Mouse (Mus musculus) hindbrain, embryonic 15.5 days (tissue): ENCODE measurements around the gene Atg2b. TPM values are rescaled to one million over a fixed set of nuclear protein-coding genes. Genes with fewer than 3 reads are reported as not detected.

Source experiments
- ATAC-seq: fragments of 200-750 bp; cut with Nextera tagmentation; 2 replicates; pipeline ENCODE4 v1.8.0; 2017; ENCODE audit warnings: low read depth, moderate number of reproducible peaks, moderate TSS enrichment; ENCODE audit not compliant: low FRiP score
- H3K27ac ChIP-seq: fragments of 300-500 bp; sonication (generic); replicated peaks from 2 replicates; pipeline ENCODE4 v1.5.1; 2015; ENCODE audit warnings: mild to moderate bottlenecking, inconsistent platforms
- H3K27me3 ChIP-seq: fragments of 300-500 bp; sonication (generic); 2 replicates; pipeline ENCODE4 v1.6.1; 2015; ENCODE audit warnings: control low read depth, inconsistent platforms
- H3K36me3 ChIP-seq: fragments of 300-500 bp; sonication (generic); 2 replicates; pipeline ENCODE4 v1.6.1; 2015; ENCODE audit warnings: control low read depth, inconsistent platforms
- H3K4me1 ChIP-seq: fragments of 300-500 bp; sonication (generic); replicated peaks from 2 replicates; pipeline ENCODE4 v1.6.1; 2015; ENCODE audit warnings: control low read depth, inconsistent platforms
- H3K4me2 ChIP-seq: fragments of 300-500 bp; sonication (generic); 2 replicates; pipeline ENCODE4 v1.6.1; 2015; ENCODE audit warnings: moderate library complexity, mild to moderate bottlenecking, inconsistent platforms
- H3K4me3 ChIP-seq: fragments of 300-500 bp; sonication (generic); 2 replicates; pipeline ENCODE4 v1.5.1; 2015; ENCODE audit warnings: mild to moderate bottlenecking, inconsistent platforms
- H3K9ac ChIP-seq: fragments of 300-500 bp; sonication (generic); 2 replicates; pipeline ENCODE4 v1.6.1; 2015; ENCODE audit warnings: inconsistent platforms
- H3K9me3 ChIP-seq: fragments of 300-500 bp; sonication (generic); 2 replicates; pipeline ENCODE4 v1.6.1; 2016; ENCODE audit warnings: control low read depth, inconsistent platforms
- WGBS: fragments of 180-500 bp; shearing (Covaris S2); methylation state at CpG from one replicate; pipeline ENCODE4 v1.1.7; 2015; 5-methylcytosine and 5-hydroxymethylcytosine counted together
- polyA plus RNA-seq: library from polyadenylated mRNA; unstranded; fragments of >200 nt; fragmentation: Nextera tagmentation; extraction: Ambion mirVana; gene quantifications from 2 replicates; pipeline ENCODE4 v1.2.1, GENCODE M21; 2015

The Atg2b gene
- polyA plus RNA-seq, 1 experiment from 2014 or later = 13.6 TPM

DNA sequence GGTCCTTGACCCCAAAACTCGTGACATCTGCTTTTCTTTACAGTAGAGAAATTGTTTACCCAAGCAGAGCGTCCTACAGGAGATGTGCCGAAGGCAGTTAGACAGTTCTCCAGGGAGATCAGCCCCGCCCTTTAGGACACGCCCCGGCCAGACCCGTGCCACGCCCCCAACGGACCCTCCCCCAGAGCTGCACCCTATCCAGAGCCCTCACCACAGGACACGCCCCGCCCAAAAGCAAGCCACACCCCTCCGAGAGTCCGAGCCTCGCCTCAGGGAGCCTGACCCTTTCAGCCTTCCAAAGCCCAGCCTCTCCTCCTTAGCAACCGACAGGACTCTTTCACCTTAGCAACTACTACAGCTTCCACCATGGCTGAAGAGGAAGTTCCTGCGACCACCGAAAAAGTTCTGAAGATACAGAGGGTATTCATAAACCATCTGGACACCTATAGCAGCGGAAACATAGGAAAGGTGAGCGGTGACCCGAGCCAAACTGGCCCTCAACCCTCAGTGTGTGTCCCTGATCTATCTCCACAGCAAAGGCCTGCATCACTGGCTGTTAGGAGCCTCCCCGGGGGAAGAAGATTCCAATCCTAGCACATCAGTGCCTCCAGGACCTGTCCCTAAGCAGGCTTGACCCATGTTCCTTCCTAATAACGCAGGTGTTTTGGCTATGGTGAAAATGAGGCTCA lies 20.9 kb upstream of the Atg2b start, which contains the start of gene Ak7:
Ak7 (plus strand) TSS at position 178 of the 689 bp plus-strand sequence.
- peak within 1 kb of the TSS; percentile 26; the same call in 1 of the 2 replicates for H3K4me2 ChIP-seq

DNA sequence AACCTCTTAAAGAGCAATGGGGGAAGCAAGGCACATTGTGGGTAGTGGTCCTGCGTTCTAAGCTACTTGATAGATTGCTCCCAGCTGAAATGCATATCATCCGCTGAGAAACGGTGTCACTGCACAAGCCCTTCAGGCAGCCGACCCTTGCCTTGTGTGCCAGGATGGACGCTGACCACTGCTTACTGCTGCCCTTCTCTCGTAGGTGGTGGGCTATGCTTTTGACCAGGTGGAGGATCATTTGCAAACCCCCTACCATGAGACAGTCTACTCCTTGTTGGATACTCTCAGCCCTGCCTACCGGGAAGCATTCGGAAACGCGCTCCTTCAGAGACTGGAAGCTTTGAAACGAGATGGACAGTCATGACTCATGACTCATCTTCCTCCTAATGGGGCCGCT lies 15.4 kb upstream of the Atg2b start:
- H3K9me3 ChIP-seq = no peaks in the 10 kb centered on the region
- no peak for ATAC-seq
- no peak overlapping the region for H3K4me3 ChIP-seq
- WGBS = 94% methylated on average over 12 of the region's 12 CpGs
- H3K4me1 ChIP-seq = no peaks in the 10 kb centered on the region
- no peak overlapping the region for H3K4me2 ChIP-seq
- H3K9ac ChIP-seq = no peak overlapping the region
- peaks cover 20% of the 10 kb centered on the region for H3K36me3 ChIP-seq
- no peak overlapping the region for H3K27ac ChIP-seq
- H3K27me3 ChIP-seq = no peaks in the 10 kb centered on the region

More for the DNA sequence above, 20.9 kb upstream of the Atg2b start, which contains the start of gene Ak7:
- Histone ChIP-seq H3K36me3 (peaks cover 11% of the 10 kb centered on the region), H3K9me3 (no peaks in the 10 kb centered on the region), H3K27ac (no peak within 1 kb of the TSS), H3K27me3 (no peaks in the 10 kb centered on the region), H3K4me1 (0 out of 2 replicates have a peak, but pooled peaks cover 3% of the 10 kb centered on the region), H3K4me3 (no peak within 1 kb of the TSS), H3K9ac (no peak within 1 kb of the TSS)
- WGBS = 14% methylated on average over 22 of the region's 22 CpGs
- ATAC-seq = peak; percentile 73

GRCm38 (mm10) chr12:105697104-105697780 lies 12.2 kb upstream of the Atg2b start:
- H3K27ac ChIP-seq = no peak overlapping the region
- no peaks in the 10 kb centered on the region for H3K9me3 ChIP-seq
- peaks cover 20% of the 10 kb centered on the region for H3K36me3 ChIP-seq
- no peaks in the 10 kb centered on the region for H3K4me1 ChIP-seq
- H3K27me3 ChIP-seq = no peaks in the 10 kb centered on the region
- no peak for ATAC-seq
- no peak overlapping the region for H3K4me2 ChIP-seq
- 83% methylated on average over 8 of the region's 8 CpGs for WGBS
- no peak overlapping the region for H3K9ac ChIP-seq
- H3K4me3 ChIP-seq = no peak overlapping the region

GRCm38 (mm10) chr12:105695848-105696247 lies 10.8 kb upstream of the Atg2b start:
- Histone ChIP-seq H3K36me3 (peaks cover 11% of the 10 kb centered on the region), H3K27ac (no peak overlapping the region), H3K9me3 (no peaks in the 10 kb centered on the region), H3K4me2 (no peak overlapping the region), H3K27me3 (no peaks in the 10 kb centered on the region), H3K4me3 (no peak overlapping the region), H3K4me1 (no peaks in the 10 kb centered on the region), H3K9ac (no peak overlapping the region)
- 86% methylated on average over 7 of the region's 7 CpGs for WGBS
- no peak for ATAC-seq

DNA sequence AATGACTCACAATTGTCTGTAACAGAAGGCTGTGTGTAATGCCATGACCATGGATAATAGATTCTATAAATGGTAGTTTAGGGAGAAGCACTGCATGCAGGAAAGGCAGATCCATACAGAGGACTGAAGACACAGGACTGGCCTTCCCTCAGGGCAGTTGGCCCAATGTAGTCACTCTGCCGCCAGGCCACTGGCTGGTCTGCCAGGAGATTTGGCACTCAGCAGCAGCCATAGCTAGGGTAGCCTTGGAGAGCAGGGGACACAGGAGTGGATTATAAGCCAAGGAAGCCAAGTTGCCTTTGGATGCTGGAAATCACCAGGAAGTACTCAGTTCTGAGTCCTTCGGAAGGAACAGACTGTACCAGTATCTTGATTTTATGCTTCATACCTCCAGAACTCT lies 9.0 kb upstream of the Atg2b start:
- Histone ChIP-seq H3K27ac (no peak overlapping the region), H3K4me3 (no peak overlapping the region), H3K9ac (no peak overlapping the region), H3K4me1 (no peaks in the 10 kb centered on the region), H3K9me3 (no peaks in the 10 kb centered on the region), H3K4me2 (no peak overlapping the region), H3K36me3 (peaks cover 14% of the 10 kb centered on the region), H3K27me3 (no peaks in the 10 kb centered on the region)
- no peak for ATAC-seq
- 96% methylated on average over 2 of the region's 2 CpGs for WGBS

DNA sequence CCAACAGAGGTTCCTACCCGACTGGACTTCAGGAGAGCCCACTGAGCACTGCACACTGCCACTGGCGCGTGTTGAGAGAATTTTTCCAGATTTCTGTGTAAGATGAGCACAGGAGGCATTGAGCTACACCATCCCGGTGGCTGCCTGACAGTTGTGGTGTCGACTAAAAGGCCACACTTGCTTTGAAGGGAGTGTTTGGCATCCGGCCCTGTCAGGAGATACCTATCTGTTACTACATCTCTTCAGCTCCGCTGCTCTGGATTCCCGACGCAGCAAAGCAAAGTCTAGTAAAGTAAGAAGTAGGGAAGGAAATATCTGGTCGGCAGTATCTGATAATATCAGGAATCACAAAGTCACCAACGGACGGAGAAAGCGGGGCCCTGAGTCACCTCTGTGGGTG lies 4.4 kb upstream of the Atg2b start:
- Histone ChIP-seq H3K4me2 (no peak overlapping the region), H3K9me3 (no peaks in the 10 kb centered on the region), H3K9ac (no peak overlapping the region), H3K27me3 (no peaks in the 10 kb centered on the region), H3K27ac (no peak overlapping the region), H3K36me3 (peaks cover 14% of the 10 kb centered on the region), H3K4me1 (peaks cover 20% of the 10 kb centered on the region), H3K4me3 (no peak overlapping the region)
- WGBS = 94% methylated on average over 13 of the region's 13 CpGs
- ATAC-seq = no peak

DNA sequence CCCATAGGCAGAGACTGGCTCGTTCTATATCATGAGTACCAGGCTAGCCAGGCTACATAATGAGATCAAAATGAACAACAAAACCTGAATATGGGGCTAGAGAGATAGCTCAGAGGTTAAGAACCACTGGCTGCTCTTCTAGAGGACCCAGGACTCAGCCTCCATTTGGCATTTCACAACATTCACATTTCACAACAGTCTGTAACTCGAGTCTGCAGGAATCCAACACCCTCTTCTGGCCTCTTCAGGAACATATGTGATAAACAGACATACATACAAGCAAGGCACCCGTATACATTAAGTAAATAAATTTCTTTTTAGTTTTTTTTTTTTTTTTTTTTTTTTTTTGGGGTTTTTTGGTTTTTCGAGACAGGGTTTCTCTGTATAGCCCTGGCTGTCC lies 3.5 kb upstream of the Atg2b start:
- Histone ChIP-seq H3K36me3 (peaks cover 14% of the 10 kb centered on the region), H3K9me3 (no peaks in the 10 kb centered on the region), H3K4me2 (no peak overlapping the region), H3K4me1 (peaks cover 26% of the 10 kb centered on the region), H3K27me3 (no peaks in the 10 kb centered on the region), H3K27ac (no peak overlapping the region), H3K4me3 (no peak overlapping the region), H3K9ac (no peak overlapping the region)
- ATAC-seq = no peak
- 93% methylated on average over 3 of the region's 4 CpGs for WGBS

DNA sequence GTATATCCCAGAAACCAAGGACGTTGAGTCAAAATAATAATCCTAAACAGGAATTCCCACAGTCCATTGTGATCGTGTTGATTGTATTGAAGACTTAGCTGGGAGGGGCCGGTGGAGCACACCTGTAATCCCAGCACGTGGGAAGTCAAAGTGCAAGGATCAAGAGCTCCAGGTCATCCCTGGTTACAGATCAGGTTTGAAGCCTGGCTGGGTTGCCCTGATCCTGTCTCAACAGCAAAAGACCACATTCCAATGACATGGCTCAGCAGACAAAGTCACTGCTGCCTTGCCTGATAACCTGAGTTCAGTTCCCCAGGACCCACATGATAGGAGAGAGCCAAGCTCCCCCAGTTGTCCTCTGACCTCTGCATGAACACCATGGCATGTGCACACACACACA lies 2.4 kb upstream of the Atg2b start:
- Histone ChIP-seq H3K9ac (no peak overlapping the region), H3K36me3 (peaks cover 14% of the 10 kb centered on the region), H3K27ac (no peak overlapping the region), H3K4me1 (peaks cover 37% of the 10 kb centered on the region), H3K9me3 (no peaks in the 10 kb centered on the region), H3K4me3 (no peak overlapping the region), H3K27me3 (no peaks in the 10 kb centered on the region), H3K4me2 (no peak overlapping the region)
- no peak for ATAC-seq
- 91% methylated on average over 4 of the region's 4 CpGs for WGBS

DNA sequence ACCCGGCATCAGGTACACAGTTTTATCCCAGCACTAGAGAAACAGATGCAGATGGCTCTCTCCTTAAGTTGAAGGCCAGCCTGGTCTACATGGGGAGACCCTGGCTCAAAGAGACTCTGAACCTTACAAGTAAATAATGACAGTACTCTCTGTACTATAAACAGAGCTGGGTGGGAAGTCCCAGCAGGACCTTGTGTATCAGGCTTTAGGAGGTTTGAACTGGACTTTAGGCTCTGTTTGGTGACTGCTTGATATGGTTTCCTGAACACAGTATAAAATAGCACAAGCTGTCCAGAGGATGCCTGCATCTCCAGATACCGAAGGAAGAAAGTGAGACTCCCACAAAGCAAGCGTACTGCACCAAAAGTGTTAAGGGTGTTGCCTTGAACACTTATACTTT lies 1.8 kb upstream of the Atg2b start:
- no peak for ATAC-seq
- peaks cover 42% of the 10 kb centered on the region for H3K4me1 ChIP-seq
- H3K36me3 ChIP-seq = peaks cover 14% of the 10 kb centered on the region
- no peak overlapping the region for H3K27ac ChIP-seq
- no peak overlapping the region for H3K9ac ChIP-seq
- H3K27me3 ChIP-seq = no peaks in the 10 kb centered on the region
- H3K9me3 ChIP-seq = no peaks in the 10 kb centered on the region
- WGBS = 91% methylated on average over 3 of the region's 3 CpGs
- H3K4me3 ChIP-seq = no peak overlapping the region
- peak overlapping the region; percentile 70 for H3K4me2 ChIP-seq

GRCm38 (mm10) chr12:105683933-105684901 lies 794 bp downstream of the Atg2b start, which contains the start of gene Gskip:
TSS of gene Gskip (plus strand) at chr12:105684829.
- Histone ChIP-seq H3K9me3 (no peaks in the 10 kb centered on the region), H3K27ac (peak within 1 kb of the TSS; percentile 92), H3K9ac (peak within 1 kb of the TSS; percentile 74), H3K4me1 (peaks cover 42% of the 10 kb centered on the region), H3K4me3 (peak within 1 kb of the TSS; percentile 61), H3K4me2 (peak within 1 kb of the TSS; percentile 75), H3K27me3 (no peaks in the 10 kb centered on the region), H3K36me3 (peaks cover under 1% of the 10 kb centered on the region; the same call in 1 of the 2 replicates)
- WGBS = 2% methylated on average over 41 of the region's 41 CpGs
- ATAC-seq = peak; percentile 29

GRCm38 (mm10) chr12:105678762-105679161 lies 6.2 kb downstream of the Atg2b start:
- WGBS = 94% methylated on average over 3 of the region's 3 CpGs
- Histone ChIP-seq H3K9ac (no peak overlapping the region), H3K27me3 (no peaks in the 10 kb centered on the region), H3K9me3 (no peaks in the 10 kb centered on the region), H3K4me2 (no peak overlapping the region), H3K36me3 (peaks cover 9% of the 10 kb centered on the region), H3K4me3 (no peak overlapping the region), H3K4me1 (peaks cover 18% of the 10 kb centered on the region), H3K27ac (no peak overlapping the region)
- no peak for ATAC-seq
